Mouse (Mus musculus): Measurements from ENCODE around the gene Mex3b. TPM values are rescaled to one million over a fixed set of nuclear protein-coding genes. Genes with fewer than 3 reads are reported as not detected.

The Mex3b gene
- polyA plus RNA-seq, 1 experiment from 2014 or later: 25.0 TPM

GRCm38 (mm10) chr7:82838965-82839675 lies 28.0 kb upstream of the Mex3b start:
- no peaks in the 10 kb centered on the region for H3K27me3 ChIP-seq (ENCODE audit: control insufficient read depth, insufficient read depth, low read depth, low read length)
- H3K9me3 ChIP-seq (replicated peaks; ENCODE audit: control insufficient read depth, low read length, poor library complexity, severe bottlenecking): no peaks in the 10 kb centered on the region
- no peak overlapping the region for H3K9ac ChIP-seq (ENCODE audit: low read depth, low read length)
- peaks cover 3% of the 10 kb centered on the region; the same call in 1 of the 2 replicates for H3K4me1 ChIP-seq (ENCODE audit: control insufficient read depth, insufficient read depth, low read length)
- 64% methylated on average over 11 of the region's 11 CpGs for WGBS
- H3K36me3 ChIP-seq (ENCODE audit: control insufficient read depth, insufficient read depth, low read length): no peaks in the 10 kb centered on the region
- H3K4me2 ChIP-seq (ENCODE audit: low read length): no peak overlapping the region
- H3K27ac ChIP-seq (ENCODE audit: low read length): no peak overlapping the region
- no peak overlapping the region for H3K4me3 ChIP-seq (ENCODE audit: low read depth, low read length)
- no peak for ATAC-seq

- Histone ChIP-seq H3K9me3 (replicated peaks; ENCODE audit: control insufficient read depth, low read length, poor library complexity, severe bottlenecking) (no peaks in the 10 kb centered on the region), H3K4me1 (ENCODE audit: control insufficient read depth, insufficient read depth, low read length) (peaks cover 3% of the 10 kb centered on the region; the same call in 1 of the 2 replicates), H3K27me3 (ENCODE audit: control insufficient read depth, insufficient read depth, low read depth, low read length) (no peaks in the 10 kb centered on the region), H3K4me2 (ENCODE audit: low read length) (no peak overlapping the region; the same call in 1 of the 2 replicates), H3K36me3 (ENCODE audit: control insufficient read depth, insufficient read depth, low read length) (no peaks in the 10 kb centered on the region), H3K27ac (ENCODE audit: low read length) (no peak overlapping the region), H3K4me3 (ENCODE audit: low read depth, low read length) (no peak overlapping the region), H3K9ac (ENCODE audit: low read depth, low read length) (no peak overlapping the region)
- 24% methylated on average over 10 of the region's 10 CpGs for WGBS
- ATAC-seq: peak; percentile 48
Measured at GRCm38 (mm10) chr7:82842222-82842920, 24.8 kb upstream of the Mex3b start.

- Histone ChIP-seq H3K27ac (ENCODE audit: low read length) (no peak overlapping the region), H3K4me1 (ENCODE audit: control insufficient read depth, insufficient read depth, low read length) (peaks cover 5% of the 10 kb centered on the region; the same call in 1 of the 2 replicates), H3K9me3 (replicated peaks; ENCODE audit: control insufficient read depth, low read length, poor library complexity, severe bottlenecking) (no peaks in the 10 kb centered on the region), H3K27me3 (ENCODE audit: control insufficient read depth, insufficient read depth, low read depth, low read length) (no peaks in the 10 kb centered on the region), H3K4me3 (ENCODE audit: low read depth, low read length) (no peak overlapping the region), H3K4me2 (ENCODE audit: low read length) (no peak overlapping the region), H3K9ac (ENCODE audit: low read depth, low read length) (no peak overlapping the region), H3K36me3 (ENCODE audit: control insufficient read depth, insufficient read depth, low read length) (no peaks in the 10 kb centered on the region)
- no peak for ATAC-seq
- 92% methylated on average over 3 of the region's 3 CpGs for WGBS
Measured at GRCm38 (mm10) chr7:82850756-82851155, 16.4 kb upstream of the Mex3b start.

DNA sequence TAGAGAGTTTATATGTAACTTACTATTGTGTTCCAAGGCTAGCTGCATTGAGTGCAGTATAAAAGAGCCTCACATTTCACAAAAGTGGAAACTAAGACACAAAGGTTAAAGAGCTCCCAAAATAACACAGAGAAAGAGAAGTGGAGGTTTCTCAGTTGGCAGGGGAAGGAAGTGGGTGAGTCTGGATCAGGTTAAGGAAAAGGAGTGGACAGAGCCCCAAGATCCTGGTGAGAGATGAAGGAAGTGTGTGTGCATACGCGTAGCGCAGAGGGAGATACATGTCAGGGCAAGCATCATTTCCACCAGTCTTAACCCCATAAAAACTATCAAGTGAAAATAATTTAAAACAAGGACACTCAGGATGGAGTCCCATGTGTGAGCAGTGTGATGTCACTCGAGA lies 15.5 kb upstream of the Mex3b start:
- WGBS: 93% methylated on average over 4 of the region's 4 CpGs
- ATAC-seq: no peak
- no peaks in the 10 kb centered on the region for H3K36me3 ChIP-seq (ENCODE audit: control insufficient read depth, insufficient read depth, low read length)
- H3K27me3 ChIP-seq (ENCODE audit: control insufficient read depth, insufficient read depth, low read depth, low read length): no peaks in the 10 kb centered on the region
- no peak overlapping the region for H3K4me3 ChIP-seq (ENCODE audit: low read depth, low read length)
- peaks cover 5% of the 10 kb centered on the region; the same call in 1 of the 2 replicates for H3K4me1 ChIP-seq (ENCODE audit: control insufficient read depth, insufficient read depth, low read length)
- no peak overlapping the region for H3K4me2 ChIP-seq (ENCODE audit: low read length)
- H3K27ac ChIP-seq (ENCODE audit: low read length): no peak overlapping the region
- H3K9ac ChIP-seq (ENCODE audit: low read depth, low read length): no peak overlapping the region
- no peaks in the 10 kb centered on the region for H3K9me3 ChIP-seq (replicated peaks; ENCODE audit: control insufficient read depth, low read length, poor library complexity, severe bottlenecking)

DNA sequence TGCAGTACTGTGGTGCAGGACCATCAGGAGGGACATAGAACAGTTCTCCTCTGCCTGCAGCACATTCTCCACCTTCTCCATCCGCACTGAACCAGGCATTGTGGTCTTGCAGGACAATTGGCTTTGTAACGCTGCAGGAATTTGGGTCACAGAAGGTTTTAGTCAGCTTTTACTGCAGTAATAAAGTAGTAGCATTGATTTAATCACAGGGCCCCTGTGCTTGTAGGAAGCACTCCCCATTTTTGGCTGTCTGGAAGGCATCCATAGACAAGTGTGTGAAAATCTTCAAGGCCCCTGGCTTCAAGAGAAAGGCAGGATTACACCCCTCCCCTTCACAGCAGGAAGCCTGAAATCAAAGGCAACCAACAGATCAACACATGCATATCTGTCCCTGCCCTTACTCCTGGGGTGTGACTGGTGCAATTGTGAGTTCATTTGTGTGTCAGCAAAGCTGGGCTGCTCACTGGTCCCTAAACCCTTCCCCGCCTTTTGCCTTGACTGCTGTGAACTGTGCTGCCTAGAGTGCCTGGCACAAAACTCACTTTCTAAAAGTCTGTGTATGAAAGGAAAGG lies 12.9 kb upstream of the Mex3b start:
- 0 out of 2 replicates have a peak overlapping the region, but pooled peaks have one; percentile 10 for H3K9ac ChIP-seq (ENCODE audit: low read depth, low read length)
- no peaks in the 10 kb centered on the region for H3K27me3 ChIP-seq (ENCODE audit: control insufficient read depth, insufficient read depth, low read depth, low read length)
- no peaks in the 10 kb centered on the region for H3K36me3 ChIP-seq (ENCODE audit: control insufficient read depth, insufficient read depth, low read length)
- no peak overlapping the region for H3K4me3 ChIP-seq (ENCODE audit: low read depth, low read length)
- ATAC-seq: 0 out of 2 replicates have a peak, but pooled peaks have one; percentile 21
- H3K4me1 ChIP-seq (ENCODE audit: control insufficient read depth, insufficient read depth, low read length): peaks cover 5% of the 10 kb centered on the region; the same call in 1 of the 2 replicates
- 21% methylated on average over 3 of the region's 3 CpGs for WGBS
- no peak overlapping the region for H3K4me2 ChIP-seq (ENCODE audit: low read length)
- no peaks in the 10 kb centered on the region for H3K9me3 ChIP-seq (replicated peaks; ENCODE audit: control insufficient read depth, low read length, poor library complexity, severe bottlenecking)
- H3K27ac ChIP-seq (ENCODE audit: low read length): no peak overlapping the region

GRCm38 (mm10) chr7:82858611-82859010 lies 8.5 kb upstream of the Mex3b start:
- H3K4me2 ChIP-seq (ENCODE audit: low read length): no peak overlapping the region
- no peak overlapping the region for H3K4me3 ChIP-seq (ENCODE audit: low read depth, low read length)
- H3K36me3 ChIP-seq (ENCODE audit: control insufficient read depth, insufficient read depth, low read length): no peaks in the 10 kb centered on the region
- 65% methylated on average over 4 of the region's 4 CpGs for WGBS
- peaks cover 11% of the 10 kb centered on the region for H3K4me1 ChIP-seq (ENCODE audit: control insufficient read depth, insufficient read depth, low read length)
- H3K27ac ChIP-seq (ENCODE audit: low read length): no peak overlapping the region
- ATAC-seq: no peak
- no peaks in the 10 kb centered on the region for H3K27me3 ChIP-seq (ENCODE audit: control insufficient read depth, insufficient read depth, low read depth, low read length)
- no peaks in the 10 kb centered on the region for H3K9me3 ChIP-seq (replicated peaks; ENCODE audit: control insufficient read depth, low read length, poor library complexity, severe bottlenecking)
- H3K9ac ChIP-seq (ENCODE audit: low read depth, low read length): no peak overlapping the region

GRCm38 (mm10) chr7:82860626-82861025 lies 6.5 kb upstream of the Mex3b start:
- H3K9me3 ChIP-seq (replicated peaks; ENCODE audit: control insufficient read depth, low read length, poor library complexity, severe bottlenecking): no peaks in the 10 kb centered on the region
- 82% methylated on average over 2 of the region's 2 CpGs for WGBS

GRCm38 (mm10) chr7:82863341-82863740 lies 3.8 kb upstream of the Mex3b start:
- WGBS: 21% methylated on average over 6 of the region's 6 CpGs
- Histone ChIP-seq H3K9ac (ENCODE audit: low read depth, low read length) (peak overlapping the region; percentile 4; the same call in 1 of the 2 replicates), H3K27ac (ENCODE audit: low read length) (peak overlapping the region; percentile 99), H3K27me3 (ENCODE audit: control insufficient read depth, insufficient read depth, low read depth, low read length) (no peaks in the 10 kb centered on the region), H3K4me2 (ENCODE audit: low read length) (0 out of 2 replicates have a peak overlapping the region, but pooled peaks have one; percentile 19), H3K36me3 (ENCODE audit: control insufficient read depth, insufficient read depth, low read length) (no peaks in the 10 kb centered on the region), H3K9me3 (replicated peaks; ENCODE audit: control insufficient read depth, low read length, poor library complexity, severe bottlenecking) (no peaks in the 10 kb centered on the region), H3K4me3 (ENCODE audit: low read depth, low read length) (no peak overlapping the region), H3K4me1 (ENCODE audit: control insufficient read depth, insufficient read depth, low read length) (peaks cover 19% of the 10 kb centered on the region)
- ATAC-seq: no peak

More at GRCm38 (mm10) chr7:82860626-82861025, 6.5 kb upstream of the Mex3b start:
- Histone ChIP-seq H3K4me3 (ENCODE audit: low read depth, low read length) (no peak overlapping the region), H3K27me3 (ENCODE audit: control insufficient read depth, insufficient read depth, low read depth, low read length) (no peaks in the 10 kb centered on the region), H3K4me1 (ENCODE audit: control insufficient read depth, insufficient read depth, low read length) (peaks cover 19% of the 10 kb centered on the region), H3K9ac (ENCODE audit: low read depth, low read length) (no peak overlapping the region), H3K27ac (ENCODE audit: low read length) (no peak overlapping the region), H3K4me2 (ENCODE audit: low read length) (no peak overlapping the region), H3K36me3 (ENCODE audit: control insufficient read depth, insufficient read depth, low read length) (no peaks in the 10 kb centered on the region)
- no peak for ATAC-seq

Data from midbrain, embryonic 16.5 days (tissue).